Mouse (Mus musculus) midbrain, embryonic 16.5 days (tissue): ENCODE measurements at regions not wholly inside any gene's neighbourhood (a gene's known extent, or its start where the extent isn't known, plus 50 kb on each side); places are given as distances from the start of the nearest gene placed in this dataset.

ENCODE experiments used
- ATAC-seq: fragments of 200-750 bp; cut with Nextera tagmentation; 2 replicates; pipeline ENCODE4 v1.8.0; 2017; ENCODE audit warnings: moderate TSS enrichment
- H3K27ac ChIP-seq: fragments of 300-500 bp; sonication (generic); 2 replicates; pipeline ENCODE4 v1.5.1; 2014; ENCODE audit warnings: mild to moderate bottlenecking, low read length, mixed read lengths
- H3K27me3 ChIP-seq: fragments of 300-500 bp; sonication (generic); 2 replicates; pipeline ENCODE4 v1.6.1; 2014; ENCODE audit warnings: low read depth, low read length, mixed read lengths; ENCODE audit not compliant: control insufficient read depth, insufficient read depth
- H3K36me3 ChIP-seq: fragments of 300-500 bp; sonication (generic); 2 replicates; pipeline ENCODE4 v1.6.1; 2014; ENCODE audit warnings: mild to moderate bottlenecking, low read length, moderate library complexity, mixed read lengths; ENCODE audit not compliant: control insufficient read depth, insufficient read depth
- H3K4me1 ChIP-seq: fragments of 300-500 bp; sonication (generic); 2 replicates; pipeline ENCODE4 v1.6.1; 2014; ENCODE audit warnings: mild to moderate bottlenecking, low read length, mixed read lengths; ENCODE audit not compliant: control insufficient read depth, insufficient read depth
- H3K4me2 ChIP-seq: fragments of 300-500 bp; sonication (generic); 2 replicates; pipeline ENCODE4 v1.6.1; 2014; ENCODE audit warnings: mild to moderate bottlenecking, low read length, mixed read lengths
- H3K4me3 ChIP-seq: fragments of 300-500 bp; sonication (generic); 2 replicates; pipeline ENCODE4 v1.5.1; 2014; ENCODE audit warnings: low read depth, mild to moderate bottlenecking, low read length, moderate library complexity, mixed read lengths
- H3K9ac ChIP-seq: fragments of 300-500 bp; sonication (generic); 2 replicates; pipeline ENCODE4 v1.6.1; 2014; ENCODE audit warnings: low read depth, low read length, mixed read lengths
- H3K9me3 ChIP-seq: fragments of 300-500 bp; sonication (generic); replicated peaks from 2 replicates; pipeline ENCODE4 v1.6.1; 2014; ENCODE audit warnings: mild to moderate bottlenecking, low read length, mixed read lengths; ENCODE audit not compliant: control insufficient read depth, poor library complexity, severe bottlenecking
- WGBS: fragments of 180-500 bp; shearing (Covaris S2); extraction: QIAGEN DNeasy Blood & Tissue Kit; methylation state at CpG from one replicate; pipeline ENCODE4 v1.1.7; 2014; 5-methylcytosine and 5-hydroxymethylcytosine counted together

DNA sequence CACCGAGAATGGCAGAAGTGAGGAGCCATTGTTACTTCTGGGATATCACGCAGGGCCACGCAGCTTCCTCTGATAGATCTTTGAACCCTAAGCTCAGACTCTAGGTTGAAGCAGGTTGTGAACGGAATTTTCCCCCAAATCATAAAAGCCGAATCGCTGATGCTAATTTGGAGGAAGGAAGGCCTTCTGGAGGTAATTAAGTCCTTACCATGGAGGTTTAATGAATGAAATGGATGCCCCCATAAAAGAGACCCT is 85.7 kb upstream of the Cpm start:
- no peaks in the 10 kb centered on the region for H3K27me3 ChIP-seq
- no peak for ATAC-seq
- no peak overlapping the region for H3K4me3 ChIP-seq
- H3K27ac ChIP-seq: no peak overlapping the region
- no peak overlapping the region for H3K4me2 ChIP-seq
- no peaks in the 10 kb centered on the region for H3K9me3 ChIP-seq
- H3K9ac ChIP-seq: no peak overlapping the region
- WGBS: 92% methylated on average over 6 of the region's 6 CpGs
- H3K36me3 ChIP-seq: no peaks in the 10 kb centered on the region
- no peaks in the 10 kb centered on the region for H3K4me1 ChIP-seq

- Histone ChIP-seq H3K4me3 (no peak overlapping the region), H3K27me3 (no peaks in the 10 kb centered on the region), H3K27ac (no peak overlapping the region), H3K36me3 (no peaks in the 10 kb centered on the region), H3K9me3 (no peaks in the 10 kb centered on the region), H3K4me1 (no peaks in the 10 kb centered on the region), H3K4me2 (no peak overlapping the region), H3K9ac (no peak overlapping the region)
- 86% methylated on average over 5 of the region's 5 CpGs for WGBS
- ATAC-seq: no peak
Observed at GRCm38 (mm10) chr10:117542886-117543695, 86.2 kb upstream of the Cpm start.

DNA sequence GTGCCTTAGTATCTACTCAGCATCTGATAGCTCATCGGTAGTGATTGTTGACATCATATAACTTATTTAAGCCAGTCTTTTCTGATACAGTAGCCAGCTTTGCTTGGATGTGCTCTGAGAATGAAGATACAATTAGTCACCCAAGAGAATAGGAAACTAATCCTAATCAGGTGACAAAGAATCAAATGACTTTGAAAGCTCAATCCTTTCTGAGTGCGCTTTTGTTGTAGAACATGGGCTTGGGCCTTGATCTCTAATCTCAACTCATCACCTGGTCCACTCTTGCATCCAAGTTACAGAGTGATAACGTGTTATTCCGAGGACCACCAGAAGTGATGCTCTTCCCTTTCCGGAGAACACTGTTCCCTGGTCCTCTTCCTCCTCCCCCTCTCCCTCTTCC is 86.9 kb upstream of the Cpm start:
- no peaks in the 10 kb centered on the region for H3K36me3 ChIP-seq
- no peaks in the 10 kb centered on the region for H3K4me1 ChIP-seq
- no peak overlapping the region for H3K27ac ChIP-seq
- no peak for ATAC-seq
- no peaks in the 10 kb centered on the region for H3K9me3 ChIP-seq
- H3K4me2 ChIP-seq: no peak overlapping the region
- 85% methylated on average over 5 of the region's 5 CpGs for WGBS
- H3K9ac ChIP-seq: no peak overlapping the region
- no peaks in the 10 kb centered on the region for H3K27me3 ChIP-seq
- H3K4me3 ChIP-seq: no peak overlapping the region

DNA sequence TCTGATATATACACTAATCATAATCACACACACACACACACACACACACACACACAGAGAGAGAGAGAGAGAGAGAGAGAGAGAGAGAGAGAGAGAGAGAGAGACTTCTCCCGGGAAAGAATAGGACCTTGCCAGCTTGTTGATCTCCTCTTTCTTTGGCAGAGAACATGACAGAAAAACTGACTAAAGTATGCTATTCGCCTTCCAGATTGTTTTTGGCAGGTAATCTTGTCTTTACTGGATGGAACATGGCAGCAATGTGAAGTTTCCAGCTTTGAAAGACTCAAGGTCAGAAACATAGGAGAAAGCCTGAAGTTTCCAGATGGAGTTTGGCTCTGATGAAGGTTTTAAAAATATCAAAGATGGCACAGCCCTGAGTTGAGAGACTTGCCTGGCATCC is 87.8 kb upstream of the Cpm start:
- no peak for ATAC-seq
- 68% methylated on average over 2 of the region's 2 CpGs for WGBS

GRCm38 (mm10) chr10:117540747-117541398 is 88.4 kb upstream of the Cpm start:
- 93% methylated on average over 2 of the region's 2 CpGs for WGBS
- H3K4me3 ChIP-seq: no peak overlapping the region

More for the DNA sequence above, 87.8 kb upstream of the Cpm start:
- Histone ChIP-seq H3K4me2 (no peak overlapping the region), H3K4me1 (no peaks in the 10 kb centered on the region), H3K36me3 (no peaks in the 10 kb centered on the region), H3K9ac (no peak overlapping the region), H3K27ac (no peak overlapping the region), H3K4me3 (no peak overlapping the region), H3K27me3 (no peaks in the 10 kb centered on the region), H3K9me3 (no peaks in the 10 kb centered on the region)

GRCm38 (mm10) chr10:117540112-117540594 is 89.1 kb upstream of the Cpm start:
- H3K27me3 ChIP-seq: no peaks in the 10 kb centered on the region
- H3K36me3 ChIP-seq: no peaks in the 10 kb centered on the region
- ATAC-seq: no peak
- 87% methylated on average over 2 of the region's 2 CpGs for WGBS
- H3K4me1 ChIP-seq: no peaks in the 10 kb centered on the region
- H3K4me2 ChIP-seq: no peak overlapping the region
- H3K27ac ChIP-seq: no peak overlapping the region
- H3K9ac ChIP-seq: no peak overlapping the region
- H3K9me3 ChIP-seq: no peaks in the 10 kb centered on the region
- no peak overlapping the region for H3K4me3 ChIP-seq

More at GRCm38 (mm10) chr10:117540747-117541398, 88.4 kb upstream of the Cpm start:
- H3K27ac ChIP-seq: no peak overlapping the region
- ATAC-seq: no peak
- H3K9me3 ChIP-seq: no peaks in the 10 kb centered on the region
- H3K9ac ChIP-seq: no peak overlapping the region
- no peaks in the 10 kb centered on the region for H3K36me3 ChIP-seq
- H3K27me3 ChIP-seq: no peaks in the 10 kb centered on the region
- no peak overlapping the region for H3K4me2 ChIP-seq
- no peaks in the 10 kb centered on the region for H3K4me1 ChIP-seq

DNA sequence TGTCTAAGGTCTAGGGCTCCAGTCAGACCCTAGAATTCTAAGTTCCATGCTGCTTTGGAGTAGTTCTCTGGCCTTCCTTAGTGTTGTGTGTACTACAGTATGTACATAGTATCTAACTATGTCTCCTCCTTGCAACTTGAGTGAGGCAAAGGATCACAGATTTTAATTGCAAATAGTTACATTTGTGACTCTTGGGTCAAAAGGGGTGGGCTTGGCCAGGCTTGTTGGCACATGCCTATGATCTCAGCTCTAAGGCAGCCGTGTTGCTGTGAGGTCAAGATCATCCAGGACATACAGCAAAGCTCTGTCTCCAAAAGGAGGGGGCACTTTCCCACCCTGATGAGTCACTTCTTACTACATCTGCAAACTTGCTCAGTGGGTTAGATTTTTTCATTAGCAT is 89.8 kb upstream of the Cpm start:
- H3K4me1 ChIP-seq: no peaks in the 10 kb centered on the region

GRCm38 (mm10) chr10:117538725-117539124 is 90.6 kb upstream of the Cpm start:
- no peaks in the 10 kb centered on the region for H3K9me3 ChIP-seq
- no peak for ATAC-seq
- no peaks in the 10 kb centered on the region for H3K36me3 ChIP-seq
- no peak overlapping the region for H3K4me3 ChIP-seq
- 87% methylated on average over 5 of the region's 5 CpGs for WGBS
- no peaks in the 10 kb centered on the region for H3K4me1 ChIP-seq
- no peak overlapping the region for H3K27ac ChIP-seq
- no peak overlapping the region for H3K4me2 ChIP-seq
- no peak overlapping the region for H3K9ac ChIP-seq
- H3K27me3 ChIP-seq: no peaks in the 10 kb centered on the region

More for the DNA sequence above, 89.8 kb upstream of the Cpm start:
- Histone ChIP-seq H3K27me3 (no peaks in the 10 kb centered on the region), H3K27ac (no peak overlapping the region), H3K4me3 (no peak overlapping the region), H3K36me3 (no peaks in the 10 kb centered on the region), H3K9ac (no peak overlapping the region), H3K9me3 (no peaks in the 10 kb centered on the region), H3K4me2 (no peak overlapping the region)
- 89% methylated on average over 1 of the region's 1 CpGs for WGBS
- no peak for ATAC-seq

GRCm38 (mm10) chr10:117536769-117537599 is 92.3 kb upstream of the Cpm start:
- H3K36me3 ChIP-seq: no peaks in the 10 kb centered on the region
- no peak overlapping the region for H3K4me3 ChIP-seq
- H3K27ac ChIP-seq: no peak overlapping the region
- H3K4me2 ChIP-seq: no peak overlapping the region
- ATAC-seq: no peak
- H3K9me3 ChIP-seq: no peaks in the 10 kb centered on the region
- 95% methylated on average over 15 of the region's 15 CpGs for WGBS
- H3K4me1 ChIP-seq: no peaks in the 10 kb centered on the region
- H3K9ac ChIP-seq: no peak overlapping the region
- no peaks in the 10 kb centered on the region for H3K27me3 ChIP-seq
